Comparison of ENCODE assay signal across 9 mouse cellular contexts in the genomic region with DNA sequence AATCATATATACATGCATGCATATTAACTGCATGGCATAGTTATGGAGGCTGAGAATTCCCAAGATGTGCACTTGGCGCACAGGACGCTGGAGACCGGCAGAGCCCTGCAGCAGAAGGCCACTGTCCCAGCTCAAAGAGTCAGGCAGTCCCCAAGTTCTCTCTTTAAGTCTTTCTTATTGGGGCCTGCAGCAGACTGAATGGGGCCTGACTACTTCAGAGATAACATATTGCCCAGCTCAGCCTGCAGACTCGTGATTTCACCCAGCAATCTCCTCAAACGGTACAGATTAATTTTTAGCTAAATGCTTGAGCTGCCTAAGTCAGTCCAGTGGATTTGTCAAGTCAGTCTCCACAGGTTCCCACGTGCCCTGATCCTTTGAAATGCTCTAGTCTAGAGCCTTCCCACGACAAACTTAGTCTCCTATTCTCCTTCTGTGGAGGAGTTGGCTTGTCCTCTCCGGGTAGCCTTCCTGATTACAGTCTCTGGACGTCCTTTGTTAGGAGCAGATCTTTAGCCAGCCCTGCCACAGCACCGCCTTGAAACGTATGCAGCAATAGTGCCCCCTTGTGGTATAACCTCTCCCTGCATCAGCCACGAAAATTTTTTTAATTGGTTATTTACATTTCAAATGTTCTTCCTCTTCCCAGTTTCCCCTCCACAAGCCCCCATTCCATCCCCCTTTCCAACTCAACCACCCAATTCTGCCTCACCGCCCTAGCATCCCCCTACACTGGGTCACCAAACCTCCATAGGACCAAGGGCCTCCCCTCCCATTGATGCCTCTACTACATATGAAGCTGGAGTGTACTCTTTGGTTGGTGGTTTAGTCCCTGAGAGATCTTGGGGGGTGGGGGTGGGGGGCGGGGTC. TPM values are rescaled to one million over a fixed set of nuclear protein-coding genes. Genes with fewer than 3 reads are reported as not detected.
DNase-seq lines count a peak whose midpoint lies in the region; ATAC-seq and TF ChIP-seq lines count a peak whose summit lies in the region.
"Had no signal": no experiment of that assay in that cellular context is flagged by ENCODE, and none has a peak within 500 bp of the region (broad histone marks: within the 10 kb centered on the region; RNA-seq: fewer than 3 reads in every experiment).

No protein-coding gene starts in this region.

- peak; percentile 88 for ATAC-seq in hindbrain, embryonic 11.5 days (ENCODE audit: low FRiP score)
- peak; percentile 82 for ATAC-seq in lung, embryonic 15.5 days (ENCODE audit: borderline replicate concordance, extremely low read depth, low FRiP score, low TSS enrichment)

- no peak for TF ChIP-seq POLR2A in cerebellum, adult 2 months (IDR thresholded peaks at IDR 0.05; ENCODE audit: borderline replicate concordance, insufficient read depth, low read length)

- no peaks in the 10 kb centered on the region for H3K27me3 ChIP-seq in cerebellum, adult 2 months (ENCODE audit: control insufficient read depth, insufficient read depth, low read length)
- no peaks in the 10 kb centered on the region for H3K27me3 ChIP-seq in hindbrain, embryonic 11.5 days (ENCODE audit: control insufficient read depth, insufficient read depth, low read length)
- H3K27me3 ChIP-seq in lung, embryonic 15.5 days, result no peaks in the 10 kb centered on the region

- H3K9me3 ChIP-seq in hindbrain, embryonic 11.5 days (ENCODE audit: control insufficient read depth, low read length), result no peaks in the 10 kb centered on the region
- no peaks in the 10 kb centered on the region for H3K9me3 ChIP-seq in lung, embryonic 15.5 days

- DNase-seq in Muller cell, postnatal 12 days (ENCODE audit: inconsistent ontology term), result peak; percentile 66
- peak; percentile 79 for DNase-seq in cerebellum, adult 2 months
- DNase-seq in forelimb bud, embryonic 11.5 days (ENCODE audit: low read depth, low spot score), result peak; percentile 87
- DNase-seq in hindbrain, embryonic 11.5 days (ENCODE audit: low spot score), result peak; percentile 87
- peak; percentile 83 for DNase-seq in layer of hippocampus, adult 9-10 months (ENCODE audit: low spot score)
- DNase-seq in ovary, postnatal 36 days (ENCODE audit: low spot score), result peak; percentile 46
- peak; percentile 77 for DNase-seq in thymus, postnatal 14 days

- H3K36me3 ChIP-seq in hindbrain, embryonic 11.5 days (ENCODE audit: control insufficient read depth, insufficient read depth, low read length), result no peaks in the 10 kb centered on the region
- H3K36me3 ChIP-seq in lung, embryonic 15.5 days, result peaks cover 22% of the 10 kb centered on the region

- WGBS in cerebellum, adult 2 months, result 20% methylated on average over 14 of the region's 14 CpGs
- WGBS in hindbrain, embryonic 11.5 days, result 27% methylated on average over 14 of the region's 14 CpGs
- WGBS in lung, embryonic 15.5 days, result 16% methylated on average over 14 of the region's 14 CpGs

- H3K4me3 ChIP-seq in cerebellum, adult 2 months (replicated peaks; ENCODE audit: insufficient read depth, low read depth, low read length), result no peak overlapping the region
- H3K4me3 ChIP-seq in hindbrain, embryonic 11.5 days (ENCODE audit: low read depth, low read length), result no peak overlapping the region
- no peak overlapping the region for H3K4me3 ChIP-seq in lung, embryonic 15.5 days
- H3K4me3 ChIP-seq: myocyte had no signal

- no peak overlapping the region for H3K4me2 ChIP-seq in hindbrain, embryonic 11.5 days (replicated peaks; ENCODE audit: low read depth, low read length)
- no peak overlapping the region; the same call in 1 of the 2 replicates for H3K4me2 ChIP-seq in lung, embryonic 15.5 days

- no peaks in the 10 kb centered on the region for H3K4me1 ChIP-seq in cerebellum, adult 2 months (ENCODE audit: control insufficient read depth, insufficient read depth, low read length)
- no peaks in the 10 kb centered on the region for H3K4me1 ChIP-seq in hindbrain, embryonic 11.5 days (replicated peaks; ENCODE audit: control insufficient read depth, insufficient read depth, low read length)
- peaks cover 22% of the 10 kb centered on the region for H3K4me1 ChIP-seq in lung, embryonic 15.5 days

- H3K27ac ChIP-seq in cerebellum, adult 2 months (ENCODE audit: insufficient read depth, low read length), result no peak overlapping the region
- H3K27ac ChIP-seq in hindbrain, embryonic 11.5 days (ENCODE audit: low read depth, low read length), result no peak overlapping the region
- peak overlapping the region; percentile 85 for H3K27ac ChIP-seq in lung, embryonic 15.5 days

- peak overlapping the region; percentile 28; the same call in 1 of the 2 replicates for H3K9ac ChIP-seq in hindbrain, embryonic 11.5 days (ENCODE audit: low read depth, low read length)
- no peak overlapping the region for H3K9ac ChIP-seq in lung, embryonic 15.5 days

- peak; percentile 89 for TF ChIP-seq CTCF in cerebellum, adult 2 months (IDR thresholded peaks at IDR 0.05; ENCODE audit: borderline replicate concordance, insufficient read depth, low read depth, low read length)

RNA-seq across cellular contexts. Expression of a gene that starts 40.9 kb away (rescaled TPM):
- polyA plus RNA-seq in cerebellum, adult 2 months (2012; rRNA removed), result 18.1 and 19.7 TPM in 2 replicates
- polyA plus RNA-seq in hindbrain, embryonic 11.5 days (2014; fragmentation: Nextera tagmentation; extraction: Ambion mirVana), result 16.9 and 18.7 TPM in 2 replicates
- polyA plus RNA-seq in lung, embryonic 15.5 days (2015; fragmentation: Nextera tagmentation; extraction: Ambion mirVana), result 58.4 and 62.5 TPM in 2 replicates

RNA-seq across cellular contexts. Expression of a gene that starts 57.6 kb away (rescaled TPM):
- 0.25 and 0.44 TPM in 2 replicates for polyA plus RNA-seq in cerebellum, adult 2 months (2012; rRNA removed)
- polyA plus RNA-seq in hindbrain, embryonic 11.5 days (2014; fragmentation: Nextera tagmentation; extraction: Ambion mirVana), result 0.08 and 0.14 TPM in 2 replicates
- polyA plus RNA-seq in lung, embryonic 15.5 days (2015; fragmentation: Nextera tagmentation; extraction: Ambion mirVana), result 0.15 and 0.69 TPM in 2 replicates
